Mouse (Mus musculus) neural tube, embryonic 11.5 days (tissue): ENCODE measurements at regions not wholly inside any gene's neighbourhood (a gene's known extent, or its start where the extent isn't known, plus 50 kb on each side); places are given as distances from the start of the nearest gene placed in this dataset.

Experiments
- ATAC-seq: fragments of 200-750 bp; cut with Nextera tagmentation; 2 replicates; pipeline ENCODE4 v1.8.0; 2017; ENCODE audit warnings: moderate number of reproducible peaks, mild to moderate bottlenecking, moderate TSS enrichment, moderate library complexity; ENCODE audit not compliant: insufficient read depth, low FRiP score, low TSS enrichment
- DNase-seq: peaks from one replicate; pipeline ENCODE4 v3.0.0-alpha.2; 2015; ENCODE audit warnings: low spot score
- H3K27ac ChIP-seq: fragments of 300-500 bp; sonication (generic); 2 replicates; pipeline ENCODE4 v1.5.1; 2014; ENCODE audit warnings: low read depth, mild to moderate bottlenecking, low read length
- H3K27me3 ChIP-seq: fragments of 300-500 bp; sonication (generic); 2 replicates; pipeline ENCODE4 v1.6.1; 2014; ENCODE audit warnings: mild to moderate bottlenecking, low read length, mixed read lengths; ENCODE audit not compliant: control insufficient read depth, insufficient read depth
- H3K36me3 ChIP-seq: fragments of 300-500 bp; sonication (generic); 2 replicates; pipeline ENCODE4 v1.6.1; 2014; ENCODE audit warnings: mild to moderate bottlenecking, low read length, moderate library complexity, mixed read lengths; ENCODE audit not compliant: control insufficient read depth, insufficient read depth
- H3K4me1 ChIP-seq: fragments of 300-500 bp; sonication (generic); 2 replicates; pipeline ENCODE4 v1.6.1; 2014; ENCODE audit warnings: low read length, mixed read lengths; ENCODE audit not compliant: control insufficient read depth, insufficient read depth
- H3K4me2 ChIP-seq: fragments of 300-500 bp; sonication (generic); 2 replicates; pipeline ENCODE4 v1.6.1; 2014; ENCODE audit warnings: low read depth, mild to moderate bottlenecking, moderate library complexity
- H3K4me3 ChIP-seq: fragments of 300-500 bp; sonication (generic); 2 replicates; pipeline ENCODE4 v1.5.1; 2014; ENCODE audit warnings: low read depth, low read length
- H3K9ac ChIP-seq: fragments of 300-500 bp; sonication (generic); 2 replicates; pipeline ENCODE4 v1.6.1; 2014; ENCODE audit warnings: mild to moderate bottlenecking, low read length
- H3K9me3 ChIP-seq: fragments of 300-500 bp; sonication (generic); 2 replicates; pipeline ENCODE4 v1.6.1; 2016; ENCODE audit warnings: low read length; ENCODE audit not compliant: control insufficient read depth
- WGBS: fragments of 180-500 bp; shearing (Covaris S2); extraction: QIAGEN DNeasy Blood & Tissue Kit; methylation state at CpG from one replicate; pipeline ENCODE4 v1.1.7; 2014; 5-methylcytosine and 5-hydroxymethylcytosine counted together

GRCm38 (mm10) chr4:114320076-114320475 is 86.4 kb upstream of the Trabd2b start:
- Histone ChIP-seq H3K4me3 (no peak overlapping the region), H3K9me3 (no peaks in the 10 kb centered on the region), H3K27me3 (no peaks in the 10 kb centered on the region), H3K27ac (no peak overlapping the region), H3K4me2 (no peak overlapping the region), H3K9ac (no peak overlapping the region), H3K36me3 (no peaks in the 10 kb centered on the region), H3K4me1 (no peaks in the 10 kb centered on the region)
- no peak for ATAC-seq
- DNase-seq, result no peak
- 70% methylated on average over 1 of the region's 1 CpGs for WGBS

- no peak overlapping the region for H3K9ac ChIP-seq
- H3K4me3 ChIP-seq, result no peak overlapping the region
- ATAC-seq (no peak), DNase-seq (no peak)
- H3K27me3 ChIP-seq, result no peaks in the 10 kb centered on the region
- H3K9me3 ChIP-seq, result no peaks in the 10 kb centered on the region
- WGBS, result 64% methylated on average over 3 of the region's 3 CpGs
- H3K36me3 ChIP-seq, result no peaks in the 10 kb centered on the region
- no peaks in the 10 kb centered on the region for H3K4me1 ChIP-seq
- H3K27ac ChIP-seq, result no peak overlapping the region
- no peak overlapping the region for H3K4me2 ChIP-seq
These were observed 84.8 kb upstream of the Trabd2b start for GRCm38 (mm10) chr4:114321516-114322339.

GRCm38 (mm10) chr4:114329978-114330377 is 76.5 kb upstream of the Trabd2b start:
- Histone ChIP-seq H3K4me1 (no peaks in the 10 kb centered on the region), H3K4me3 (no peak overlapping the region), H3K36me3 (no peaks in the 10 kb centered on the region), H3K27ac (no peak overlapping the region), H3K9ac (no peak overlapping the region), H3K27me3 (no peaks in the 10 kb centered on the region), H3K9me3 (no peaks in the 10 kb centered on the region), H3K4me2 (no peak overlapping the region)
- 97% methylated on average over 1 of the region's 1 CpGs for WGBS
- no peak for ATAC-seq
- DNase-seq, result no peak

- no peak overlapping the region for H3K4me2 ChIP-seq
- no peaks in the 10 kb centered on the region for H3K27me3 ChIP-seq
- H3K9me3 ChIP-seq, result no peaks in the 10 kb centered on the region
- no peak overlapping the region for H3K27ac ChIP-seq
- H3K4me3 ChIP-seq, result no peak overlapping the region
- H3K9ac ChIP-seq, result no peak overlapping the region
- ATAC-seq, result no peak
- WGBS, result 70% methylated on average over 3 of the region's 3 CpGs
- H3K4me1 ChIP-seq, result no peaks in the 10 kb centered on the region
- H3K36me3 ChIP-seq, result no peaks in the 10 kb centered on the region
- DNase-seq, result no peak
These were observed 75.4 kb upstream of the Trabd2b start for GRCm38 (mm10) chr4:114331161-114331560.

- Histone ChIP-seq H3K9me3 (no peaks in the 10 kb centered on the region), H3K27me3 (no peaks in the 10 kb centered on the region), H3K27ac (no peak overlapping the region), H3K4me2 (no peak overlapping the region), H3K9ac (no peak overlapping the region), H3K4me1 (no peaks in the 10 kb centered on the region), H3K4me3 (no peak overlapping the region), H3K36me3 (no peaks in the 10 kb centered on the region)
- DNase-seq, result no peak
- 94% methylated on average over 2 of the region's 2 CpGs for WGBS
- no peak for ATAC-seq
These were observed 71.7 kb upstream of the Trabd2b start for GRCm38 (mm10) chr4:114334850-114335249.

- no peaks in the 10 kb centered on the region for H3K4me1 ChIP-seq
- DNase-seq, result no peak
- no peaks in the 10 kb centered on the region for H3K27me3 ChIP-seq
- no peak overlapping the region for H3K4me3 ChIP-seq
- H3K9me3 ChIP-seq, result no peaks in the 10 kb centered on the region
- no peaks in the 10 kb centered on the region for H3K36me3 ChIP-seq
- no peak overlapping the region for H3K4me2 ChIP-seq
- WGBS, result 76% methylated on average over 4 of the region's 4 CpGs
- H3K27ac ChIP-seq, result no peak overlapping the region
- ATAC-seq, result no peak
- H3K9ac ChIP-seq, result no peak overlapping the region
These were observed 70.3 kb upstream of the Trabd2b start for GRCm38 (mm10) chr4:114336029-114336746.

- DNase-seq, result no peak
- H3K27me3 ChIP-seq, result no peaks in the 10 kb centered on the region
- no peak overlapping the region for H3K27ac ChIP-seq
- H3K9me3 ChIP-seq, result no peaks in the 10 kb centered on the region
- H3K36me3 ChIP-seq, result no peaks in the 10 kb centered on the region
- 84% methylated on average over 1 of the region's 1 CpGs for WGBS
- H3K4me1 ChIP-seq, result no peaks in the 10 kb centered on the region
- no peak overlapping the region for H3K4me3 ChIP-seq
- H3K9ac ChIP-seq, result no peak overlapping the region
- no peak for ATAC-seq
- no peak overlapping the region for H3K4me2 ChIP-seq
These were observed 69.8 kb upstream of the Trabd2b start for GRCm38 (mm10) chr4:114336747-114337090.

GRCm38 (mm10) chr4:114339793-114340192 is 66.7 kb upstream of the Trabd2b start:
- no peak overlapping the region for H3K4me2 ChIP-seq
- DNase-seq, result no peak
- ATAC-seq, result no peak
- H3K4me3 ChIP-seq, result no peak overlapping the region
- no peak overlapping the region for H3K27ac ChIP-seq
- no peaks in the 10 kb centered on the region for H3K36me3 ChIP-seq
- H3K9me3 ChIP-seq, result no peaks in the 10 kb centered on the region
- H3K9ac ChIP-seq, result no peak overlapping the region
- H3K4me1 ChIP-seq, result no peaks in the 10 kb centered on the region
- H3K27me3 ChIP-seq, result no peaks in the 10 kb centered on the region
- 58% methylated on average over 5 of the region's 5 CpGs for WGBS

GRCm38 (mm10) chr4:114345154-114345553 is 61.4 kb upstream of the Trabd2b start:
- H3K4me3 ChIP-seq, result no peak overlapping the region
- H3K27ac ChIP-seq, result no peak overlapping the region
- no peaks in the 10 kb centered on the region for H3K9me3 ChIP-seq
- 65% methylated on average over 1 of the region's 1 CpGs for WGBS
- H3K27me3 ChIP-seq, result no peaks in the 10 kb centered on the region
- H3K4me2 ChIP-seq, result no peak overlapping the region
- H3K36me3 ChIP-seq, result no peaks in the 10 kb centered on the region
- ATAC-seq, result no peak
- no peak overlapping the region for H3K9ac ChIP-seq
- no peaks in the 10 kb centered on the region for H3K4me1 ChIP-seq
- no peak for DNase-seq
